Comparison of ENCODE assay signal across 9 mouse cellular contexts in genomic region chr14:14064486-14065141, GRCm38 (mm10). TPM values are rescaled to one million over a fixed set of nuclear protein-coding genes. Genes with fewer than 3 reads are reported as not detected.
DNase-seq lines count a peak whose midpoint lies in the region; ATAC-seq and TF ChIP-seq lines count a peak whose summit lies in the region.
"Had no signal": no experiment of that assay in that cellular context is flagged by ENCODE, and none has a peak within 500 bp of the region (broad histone marks: within the 10 kb centered on the region; RNA-seq: fewer than 3 reads in every experiment).

No protein-coding gene starts in this region.

- no peak overlapping the region for H3K4me2 ChIP-seq in forebrain, postnatal 0 days (ENCODE audit: low read depth)

- TF ChIP-seq CTCF in forebrain, postnatal 0 days (IDR thresholded peaks at IDR 0.05; ENCODE audit: low read depth) = no peak
- TF ChIP-seq CTCF in cerebellum, adult 2 months (IDR thresholded peaks at IDR 0.05; ENCODE audit: borderline replicate concordance, insufficient read depth, low read depth, low read length) = no peak

- H3K9me3 ChIP-seq in forebrain, postnatal 0 days (ENCODE audit: low read length) = no peaks in the 10 kb centered on the region

- 7% methylated on average over 5 of the region's 5 CpGs for WGBS in forebrain, postnatal 0 days
- 41% methylated on average over 5 of the region's 5 CpGs for WGBS in cerebellum, adult 2 months

- DNase-seq in adrenal gland, postnatal 10 days = peak; percentile 17
- no peak for DNase-seq in adrenal gland, adult (ENCODE audit: inconsistent age in 2 of 2, low spot score in 1 of 2)
- peak; percentile 74 for DNase-seq in Muller cell, postnatal 12 days (ENCODE audit: inconsistent ontology term)
- peak; percentile 21 for DNase-seq in forebrain, postnatal 0 days
- DNase-seq in lung, postnatal 14 days = peak; percentile 40
- no peak for DNase-seq in cerebellum, adult 2 months
- DNase-seq in urinary bladder, postnatal 14 days (ENCODE audit: low spot score) = no peak
- DNase-seq: adrenal gland, adult 8-10 months had no signal

- H3K9ac ChIP-seq in forebrain, postnatal 0 days = no peak overlapping the region

- H3K27me3 ChIP-seq in forebrain, postnatal 0 days (ENCODE audit: insufficient read depth, low read length) = no peaks in the 10 kb centered on the region
- no peaks in the 10 kb centered on the region for H3K27me3 ChIP-seq in cerebellum, adult 2 months (ENCODE audit: control insufficient read depth, insufficient read depth, low read length)

- no peak overlapping the region for H3K4me3 ChIP-seq in forebrain, postnatal 0 days (ENCODE audit: low read depth, low read length)
- no peak overlapping the region for H3K4me3 ChIP-seq in cerebellum, adult 2 months (replicated peaks; ENCODE audit: insufficient read depth, low read depth, low read length)

- no peaks in the 10 kb centered on the region; the same call in 1 of the 2 replicates for H3K4me1 ChIP-seq in forebrain, postnatal 0 days (ENCODE audit: insufficient read depth)
- H3K4me1 ChIP-seq in cerebellum, adult 2 months (ENCODE audit: control insufficient read depth, insufficient read depth, low read length) = peaks cover 7% of the 10 kb centered on the region; the same call in 1 of the 2 replicates

- TF ChIP-seq POLR2A in cerebellum, adult 2 months (IDR thresholded peaks at IDR 0.05; ENCODE audit: borderline replicate concordance, insufficient read depth, low read length) = no peak

- H3K27ac ChIP-seq in forebrain, postnatal 0 days (ENCODE audit: low read depth, low read length) = 0 out of 2 replicates have a peak overlapping the region, but pooled peaks have one; percentile 15
- H3K27ac ChIP-seq in cerebellum, adult 2 months (ENCODE audit: insufficient read depth, low read length) = no peak overlapping the region

- peak; percentile 58 for ATAC-seq in forebrain, postnatal 0 days
- ATAC-seq in cerebellum, adult (ENCODE audit: insufficient number of reproducible peaks, low FRiP score, low TSS enrichment) = no peak

- H3K36me3 ChIP-seq in forebrain, postnatal 0 days (ENCODE audit: insufficient read depth) = no peaks in the 10 kb centered on the region

RNA-seq across cellular contexts. Expression of gene Psmd6, which starts 56.2 kb away (rescaled TPM):
- total RNA-seq in adrenal gland, postnatal 10 days (2021) = 100 to 1,000 TPM; 118 to 130 TPM
- total RNA-seq in forebrain, postnatal 0 days (2014; rRNA removed) = 216 and 245 TPM in 2 replicates
- 250 and 269 TPM in 2 replicates for polyA plus RNA-seq in forebrain, postnatal 0 days (2015; fragmentation: Nextera tagmentation; extraction: Ambion mirVana)
- 98.8 and 102 TPM in 2 replicates for polyA plus RNA-seq in cerebellum, adult 2 months (2012; rRNA removed)

Comparison
In these comparisons a context has a peak if more than half of its experiments do, and no peak if none do; other contexts are left out.
1. DNase-seq: peak in adrenal gland, postnatal 10 days (single experiment), Muller cell, postnatal 12 days (single experiment), forebrain, postnatal 0 days (single experiment) and lung, postnatal 14 days (single experiment); none in adrenal gland, adult (0 of 2), cerebellum, adult 2 months (0 of 2) and urinary bladder, postnatal 14 days (single experiment).